Mouse (Mus musculus) thymus, adult 2 months (tissue): Measurements from ENCODE around the gene Ptpn3.

Source experiments
- CTCF ChIP-seq: fragments of 200-500 bp; IDR thresholded peaks from 2 replicates; pipeline ENCODE4 v1.5.1; 2012; ENCODE audit warnings: mild to moderate bottlenecking, control low read depth, low read length, moderate library complexity, borderline replicate concordance; ENCODE audit not compliant: control insufficient read depth, poor library complexity, insufficient read depth; ENCODE audit errors: extremely low read depth
- POLR2A ChIP-seq: fragments of 200-500 bp; IDR thresholded peaks from 2 replicates; pipeline ENCODE4 v1.6.1; 2012; ENCODE audit warnings: mild to moderate bottlenecking, low read length, control low read depth, moderate library complexity; ENCODE audit not compliant: control insufficient read depth, poor library complexity, insufficient read depth; ENCODE audit errors: extremely low read depth

DNA sequence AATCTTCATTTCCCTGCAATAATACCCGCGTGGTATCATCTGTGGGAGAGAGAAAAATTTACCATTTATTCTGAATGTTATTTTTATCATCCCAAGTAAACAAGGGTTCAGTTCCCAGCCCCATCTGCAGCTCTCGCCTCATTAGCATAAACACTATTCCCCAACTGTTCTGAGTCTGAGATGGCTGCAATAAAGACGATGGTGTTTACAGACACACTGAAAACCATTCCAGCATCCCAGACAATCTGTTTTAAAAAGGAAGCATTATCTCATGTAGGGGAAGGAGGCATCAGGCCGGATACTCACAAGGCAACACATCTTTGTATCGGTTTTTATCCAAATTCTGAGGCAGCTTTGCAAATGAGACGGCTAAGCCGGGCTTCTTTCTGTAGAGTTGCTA is 95.7 kb downstream of the Ptpn3 start:
- TF ChIP-seq CTCF (no peak), POLR2A (no peak)
